Mouse (Mus musculus): ENCODE results near the gene Srebf2.

DNA sequence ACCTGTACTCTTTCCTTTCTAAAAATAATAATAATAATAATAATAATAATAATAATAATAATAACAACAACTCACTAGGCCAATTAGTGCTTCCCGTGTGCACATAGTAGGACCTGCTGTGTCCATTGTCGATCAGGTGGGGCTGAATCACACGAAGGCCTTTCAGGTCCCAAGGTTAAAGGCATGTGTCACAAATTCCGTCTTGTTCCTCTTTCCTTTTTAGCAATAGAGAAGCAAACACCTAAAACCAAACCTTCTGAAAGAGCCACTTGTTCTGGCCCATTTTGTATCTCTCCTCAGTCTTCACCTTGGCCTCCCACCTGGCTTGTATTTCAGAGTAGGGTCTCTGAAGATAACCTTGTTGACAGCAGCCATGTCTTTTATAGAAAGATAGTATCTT lies 4.2 kb downstream of the Srebf2 start:
- no peak for TF ChIP-seq CTCF (IDR thresholded peaks at IDR 0.05; ENCODE audit: control insufficient read depth, insufficient read depth, insufficient read length)
- TF ChIP-seq MAX (IDR thresholded peaks at IDR 0.05): no peak
- no peak for TF ChIP-seq FOSL1 (IDR thresholded peaks at IDR 0.05; ENCODE audit: insufficient read depth, low read length, poor library complexity, severe bottlenecking)
- TF ChIP-seq CEBPB (IDR thresholded peaks at IDR 0.05; ENCODE audit: low read depth): no peak
- no peak for TF ChIP-seq USF1 (IDR thresholded peaks at IDR 0.05; ENCODE audit: low read depth)

All from C2C12 (cell line).